Mouse (Mus musculus): Measurements from ENCODE around the gene Snx4.

- TF ChIP-seq POLR2A (IDR thresholded peaks at IDR 0.05; ENCODE audit: control insufficient read depth, extremely low read depth, insufficient read depth, low read length, poor library complexity): no peak
- no peak for TF ChIP-seq CTCF (IDR thresholded peaks at IDR 0.05; ENCODE audit: borderline replicate concordance, control insufficient read depth, extremely low read depth, insufficient read depth, low read length, poor library complexity)
Measured at GRCm38 (mm10) chr16:33315611-33316010, 64.4 kb downstream of the Snx4 start.

Measured in thymus, adult 2 months (tissue).